Mouse (Mus musculus): ENCODE data around the gene Edar.
"Not testable (repeated sequence)": the region's sequence is repeated elsewhere in the genome, so short reads cannot be mapped to it uniquely, and the experiment has no call there.

The Edar gene

GRCm38 (mm10) chr10:58675533-58675932 is at the start of gene Edar:
Edar (minus strand) TSS chr10:58675654.
- DNase-seq (ENCODE audit: low read depth in 2 of 2, low spot score in 2 of 2), result peak; percentile 21 to 35

DNA sequence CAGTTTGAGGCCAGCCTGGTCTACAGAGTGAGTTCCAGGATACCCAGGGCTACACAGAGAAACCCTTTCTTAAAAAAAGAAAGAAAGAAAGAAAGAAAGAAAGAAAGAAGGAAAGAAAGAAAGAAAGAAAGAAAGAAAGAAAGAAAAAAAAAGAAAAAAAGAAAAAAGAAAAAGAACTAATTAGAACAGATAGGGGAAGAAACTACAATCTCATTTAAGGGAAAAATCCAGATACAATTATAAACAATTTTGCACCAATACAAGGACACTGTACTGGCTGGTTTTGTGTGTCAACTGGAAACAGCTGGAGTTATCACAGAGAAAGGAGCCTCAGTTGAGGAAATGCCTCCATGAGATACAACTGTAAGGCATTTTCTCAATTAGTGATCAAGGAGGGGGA is 42.7 kb upstream of the Edar start, which contains the start of gene Gm17542:
Gm17542 (minus strand) TSS at position 101 of the 400 bp plus-strand sequence.
- not testable (repeated sequence) for DNase-seq (ENCODE audit: low read depth in 2 of 2, low spot score in 2 of 2)

DNA sequence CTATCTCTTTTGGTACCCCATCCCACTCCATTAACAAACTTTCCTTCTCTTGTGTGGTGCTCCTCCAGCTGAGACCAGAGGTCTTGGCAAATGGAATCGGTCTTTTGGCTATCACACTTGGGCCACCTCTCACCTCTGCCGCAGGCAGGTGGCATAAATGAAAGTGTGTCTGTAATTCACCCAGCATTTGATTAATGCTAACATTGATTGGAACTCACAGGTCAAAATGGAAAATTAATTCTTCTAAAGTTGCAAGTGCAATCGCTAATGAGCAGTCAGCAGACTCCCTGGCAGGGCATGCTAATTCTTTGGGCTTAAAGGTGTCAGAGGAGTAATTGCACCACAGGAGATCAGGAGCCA is 39.3 kb upstream of the Edar start:
- DNase-seq (ENCODE audit: low read depth in 2 of 2, low spot score in 2 of 2), result no peak

DNA sequence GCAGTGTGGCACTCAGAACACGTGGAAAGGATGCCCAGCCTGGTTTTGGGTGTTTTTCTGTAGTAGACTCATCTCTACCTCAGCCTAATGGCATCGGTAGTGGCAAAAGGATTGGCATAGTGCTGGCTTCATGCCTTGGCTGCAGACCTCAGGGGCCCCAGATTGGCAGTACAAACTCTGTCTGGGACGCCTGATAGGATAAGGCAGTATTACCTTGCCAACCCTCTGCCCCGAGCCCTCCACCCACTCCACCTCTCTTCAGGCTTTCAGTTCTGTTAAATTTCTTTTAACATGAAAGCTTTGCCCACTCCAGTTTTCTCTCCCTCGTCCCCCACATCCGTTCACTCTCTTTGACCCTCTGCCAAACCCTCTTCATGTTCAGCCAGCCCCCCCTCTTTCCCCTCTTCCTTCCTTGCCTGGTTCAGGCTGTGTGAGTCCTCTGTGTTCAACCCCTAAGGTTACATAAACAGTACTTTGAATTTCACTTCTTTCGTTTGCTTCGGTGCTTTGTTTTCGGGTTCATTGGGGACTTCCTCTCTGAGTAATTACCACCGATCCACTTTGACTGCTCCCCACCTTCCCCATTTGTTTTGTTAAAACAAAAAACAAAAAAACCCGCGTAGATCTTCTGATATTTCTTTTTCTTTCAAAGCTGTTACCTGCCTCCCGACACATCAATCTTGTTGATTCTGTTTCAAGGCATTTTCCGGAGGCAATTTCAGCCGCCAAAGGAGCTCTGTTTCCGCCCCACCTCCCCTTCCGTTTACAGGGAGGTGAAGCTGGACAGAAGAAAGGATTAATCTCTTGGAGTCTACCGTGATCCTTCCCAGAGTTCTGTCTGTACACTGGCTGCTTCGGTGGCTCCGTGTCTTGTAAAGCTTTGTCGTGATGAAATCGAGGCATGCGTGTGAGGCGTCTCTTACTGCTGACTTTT is 38.7 kb upstream of the Edar start:
- DNase-seq (ENCODE audit: low read depth in 2 of 2, low spot score in 2 of 2), result peak in 1 of 2 experiments; percentile 18

- no peak for DNase-seq (ENCODE audit: low read depth in 2 of 2, low spot score in 2 of 2)
Measured at GRCm38 (mm10) chr10:58713225-58713624, 37.8 kb upstream of the Edar start.

DNA sequence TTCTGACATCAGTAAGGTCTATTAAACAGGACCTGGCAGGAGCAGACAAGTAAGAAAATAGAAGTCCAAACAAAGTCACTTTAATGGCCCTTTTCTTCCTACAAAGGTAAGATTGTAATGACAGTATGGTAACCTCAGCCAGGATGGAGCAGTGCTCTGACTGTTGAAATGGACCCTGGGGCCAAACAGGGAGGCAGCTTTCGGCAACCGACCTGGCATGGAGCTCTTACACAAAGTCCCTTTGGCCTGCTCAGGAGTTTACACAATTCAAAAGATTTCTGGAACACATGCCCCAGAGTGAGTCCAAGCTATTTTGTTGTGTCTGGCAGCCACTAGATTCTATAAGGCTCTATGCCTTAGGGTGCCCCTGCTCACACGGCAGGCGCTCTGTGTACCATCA is 33.6 kb upstream of the Edar start:
- no peak for DNase-seq (ENCODE audit: low read depth in 2 of 2, low spot score in 2 of 2)

GRCm38 (mm10) chr10:58700578-58700977 is 25.1 kb upstream of the Edar start:
- no peak for DNase-seq (ENCODE audit: low read depth in 2 of 2, low spot score in 2 of 2)

DNA sequence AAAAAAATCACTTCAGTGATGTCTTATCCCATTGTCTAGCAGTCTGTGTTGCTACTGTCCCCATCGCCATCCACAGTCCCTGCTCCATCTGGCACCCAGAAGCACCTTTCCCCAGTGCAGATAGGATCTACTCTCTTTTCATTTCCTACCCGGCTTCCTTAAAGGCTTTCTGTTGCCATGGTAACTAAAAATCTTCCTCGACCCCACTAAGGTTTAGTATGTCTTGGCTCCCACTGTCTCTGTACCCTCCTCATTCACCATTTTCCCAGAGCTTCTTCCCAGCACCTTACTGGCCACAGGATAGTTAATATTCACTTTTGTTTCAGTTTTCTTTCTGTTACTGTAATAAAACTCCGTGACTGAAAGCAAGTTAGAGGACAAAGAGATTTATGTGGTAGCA is 24.7 kb upstream of the Edar start:
- DNase-seq (ENCODE audit: low read depth in 2 of 2, low spot score in 2 of 2), result no peak

DNA sequence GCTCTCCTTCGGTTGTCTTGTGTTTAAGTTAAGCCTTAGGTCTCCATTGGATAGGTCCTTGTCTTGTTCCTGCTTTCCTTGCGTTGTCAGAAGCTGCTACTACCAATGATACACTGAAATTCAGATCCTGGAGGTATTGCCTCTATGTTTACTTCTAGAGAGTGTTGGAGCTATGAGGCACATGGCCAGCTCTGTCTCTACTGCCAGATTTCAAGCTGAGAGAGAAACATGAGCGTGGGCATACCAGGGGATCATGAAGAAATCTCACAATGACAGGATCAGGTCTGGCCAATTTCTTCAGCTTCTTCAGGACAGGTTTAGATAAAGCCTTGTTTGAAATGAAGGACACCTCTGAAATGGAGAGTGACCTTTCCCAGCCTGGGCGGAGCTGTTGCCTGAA is 23.5 kb upstream of the Edar start:
- no peak for DNase-seq (ENCODE audit: low read depth in 2 of 2, low spot score in 2 of 2)

DNA sequence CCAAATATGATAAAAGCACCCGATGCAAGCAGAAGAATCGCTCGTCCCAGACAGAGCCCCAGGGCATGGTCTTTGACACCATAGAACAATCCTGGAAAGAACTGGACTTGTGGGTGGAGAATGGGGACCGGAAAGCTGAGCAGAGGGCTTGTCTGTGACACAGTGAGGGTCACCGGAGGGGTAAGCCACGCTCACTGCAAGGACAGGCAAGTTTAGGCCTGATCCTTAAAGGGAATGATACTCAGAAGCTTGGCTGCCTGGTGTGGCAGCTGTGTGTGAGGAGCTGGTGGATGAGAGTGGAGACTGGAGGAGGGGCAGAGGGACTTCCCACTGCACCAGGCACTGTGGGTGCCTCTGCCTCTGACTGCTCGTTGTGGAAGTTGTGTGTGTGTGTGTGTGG is 15.6 kb upstream of the Edar start:
- no peak for DNase-seq (ENCODE audit: low read depth in 2 of 2, low spot score in 2 of 2)

DNA sequence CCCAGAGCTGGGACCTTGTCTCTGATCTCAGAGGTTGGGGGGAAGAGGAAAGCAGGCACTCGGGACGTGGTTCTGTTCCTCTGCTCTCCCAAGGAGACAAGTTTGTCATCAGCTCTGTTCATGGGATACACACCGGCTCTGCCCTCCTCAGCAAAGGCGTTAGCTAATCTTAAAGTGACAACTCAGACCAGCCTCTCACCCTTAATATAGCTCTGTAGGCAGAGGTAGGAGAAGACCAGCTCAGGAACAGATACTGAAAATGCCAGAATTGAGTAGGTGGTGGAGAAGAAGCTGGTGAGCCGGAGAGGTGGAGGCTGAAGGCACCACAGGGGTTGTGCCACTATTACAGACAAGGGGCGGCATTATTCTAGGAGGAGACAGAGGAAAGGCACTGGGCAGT is 3.8 kb upstream of the Edar start:
- no peak for DNase-seq (ENCODE audit: low read depth in 2 of 2, low spot score in 2 of 2)

DNA sequence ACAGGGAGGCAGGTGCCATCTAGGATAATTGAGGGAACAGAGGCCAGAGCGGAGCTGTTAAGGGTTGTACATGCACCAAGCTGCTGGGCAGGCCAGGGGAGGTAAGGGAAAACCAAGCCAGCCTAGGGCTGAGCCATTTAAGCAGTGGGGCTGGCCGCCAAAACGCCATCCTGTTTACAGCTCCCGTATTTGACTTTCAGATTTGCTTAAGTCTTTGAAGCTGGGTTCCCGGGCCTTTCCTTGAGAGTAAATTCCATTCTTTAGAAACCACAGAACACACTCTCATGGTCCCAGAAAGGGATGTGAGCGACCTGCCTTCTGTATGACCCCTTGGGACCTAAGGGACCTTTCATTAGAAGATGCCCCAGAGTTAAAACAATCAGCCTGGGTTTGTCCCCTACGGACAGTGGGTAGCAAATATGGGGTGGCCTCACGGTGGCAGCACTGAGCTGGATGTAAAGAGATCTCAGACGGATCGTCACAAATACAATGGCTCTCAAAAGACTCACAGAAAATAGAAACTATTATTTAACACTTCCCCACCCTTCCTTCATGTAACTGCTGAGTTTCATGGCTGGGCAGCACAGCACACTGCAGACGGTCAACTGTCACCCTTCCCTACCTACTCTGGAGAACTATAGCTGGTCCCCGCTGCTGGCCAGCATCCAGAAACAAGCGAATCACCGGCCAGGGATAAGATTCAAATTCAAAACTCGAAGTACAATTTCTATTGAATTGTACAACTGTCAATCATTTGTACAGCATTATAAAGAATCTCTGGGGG is 2.0 kb downstream of the Edar start:
- peak in 1 of 2 experiments; percentile 39 for DNase-seq (ENCODE audit: low read depth in 2 of 2, low spot score in 2 of 2)

GRCm38 (mm10) chr10:58672557-58673277 is 2.7 kb downstream of the Edar start:
- DNase-seq (ENCODE audit: low read depth in 2 of 2, low spot score in 2 of 2), result no peak

- DNase-seq (ENCODE audit: low read depth in 2 of 2, low spot score in 2 of 2), result no peak
Measured at GRCm38 (mm10) chr10:58663868-58664267, 11.6 kb downstream of the Edar start.

GRCm38 (mm10) chr10:58663417-58663816 is 12.0 kb downstream of the Edar start:
- no peak for DNase-seq (ENCODE audit: low read depth in 2 of 2, low spot score in 2 of 2)

DNA sequence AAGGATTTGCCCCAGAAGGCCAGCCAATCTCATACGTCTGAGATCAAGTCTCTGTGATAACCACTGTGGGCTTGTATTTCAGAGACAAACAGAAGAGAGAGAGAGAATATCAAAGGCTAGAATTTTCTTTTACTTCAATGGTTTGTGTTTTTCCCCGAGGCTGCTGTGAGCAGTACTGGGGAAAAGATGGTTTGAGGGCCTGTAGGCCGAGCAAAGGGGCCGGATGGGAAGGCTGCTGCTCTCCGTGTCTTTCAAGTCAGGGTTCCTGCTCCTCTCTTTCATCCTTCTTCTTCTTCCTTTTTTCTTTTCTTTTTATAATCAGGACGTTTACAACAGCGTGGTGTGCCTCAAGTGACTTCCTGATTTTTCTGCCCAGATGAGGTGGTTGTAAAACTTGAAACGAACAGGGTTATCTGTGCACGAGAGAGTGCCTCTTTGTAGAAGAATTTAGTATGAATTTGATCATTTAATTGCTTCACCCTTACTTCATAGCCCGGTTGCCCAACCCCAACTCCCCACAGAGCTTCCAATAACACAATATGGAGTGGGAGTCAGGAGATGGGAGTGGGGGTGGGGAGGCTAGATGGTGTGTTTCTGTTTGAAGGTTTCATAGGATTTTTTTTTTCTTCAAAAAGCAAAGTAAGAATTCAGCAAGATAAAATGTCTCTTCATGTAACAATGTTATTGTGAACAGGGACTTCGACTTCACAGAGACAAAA is 16.0 kb downstream of the Edar start:
- no peak for DNase-seq (ENCODE audit: low read depth in 2 of 2, low spot score in 2 of 2)

GRCm38 (mm10) chr10:58657731-58658130 is 17.7 kb downstream of the Edar start:
- no peak for DNase-seq (ENCODE audit: low read depth in 2 of 2, low spot score in 2 of 2)

GRCm38 (mm10) chr10:58653679-58654078 is 21.8 kb downstream of the Edar start:
- no peak for DNase-seq (ENCODE audit: low read depth in 2 of 2, low spot score in 2 of 2)

- no peak for DNase-seq (ENCODE audit: low read depth in 2 of 2, low spot score in 2 of 2)
Measured at GRCm38 (mm10) chr10:58652418-58653394, 22.7 kb downstream of the Edar start.

- no peak for DNase-seq (ENCODE audit: low read depth in 2 of 2, low spot score in 2 of 2)
Measured at GRCm38 (mm10) chr10:58652045-58652417, 23.4 kb downstream of the Edar start.
